Mouse (Mus musculus) 416B (cell line): ENCODE measurements around the gene Pnpo.

Experiments used
- DNase-seq: peaks from one replicate; pipeline ENCODE4 v3.0.0; 2011; ENCODE audit warnings: low read depth

The Pnpo gene

DNA sequence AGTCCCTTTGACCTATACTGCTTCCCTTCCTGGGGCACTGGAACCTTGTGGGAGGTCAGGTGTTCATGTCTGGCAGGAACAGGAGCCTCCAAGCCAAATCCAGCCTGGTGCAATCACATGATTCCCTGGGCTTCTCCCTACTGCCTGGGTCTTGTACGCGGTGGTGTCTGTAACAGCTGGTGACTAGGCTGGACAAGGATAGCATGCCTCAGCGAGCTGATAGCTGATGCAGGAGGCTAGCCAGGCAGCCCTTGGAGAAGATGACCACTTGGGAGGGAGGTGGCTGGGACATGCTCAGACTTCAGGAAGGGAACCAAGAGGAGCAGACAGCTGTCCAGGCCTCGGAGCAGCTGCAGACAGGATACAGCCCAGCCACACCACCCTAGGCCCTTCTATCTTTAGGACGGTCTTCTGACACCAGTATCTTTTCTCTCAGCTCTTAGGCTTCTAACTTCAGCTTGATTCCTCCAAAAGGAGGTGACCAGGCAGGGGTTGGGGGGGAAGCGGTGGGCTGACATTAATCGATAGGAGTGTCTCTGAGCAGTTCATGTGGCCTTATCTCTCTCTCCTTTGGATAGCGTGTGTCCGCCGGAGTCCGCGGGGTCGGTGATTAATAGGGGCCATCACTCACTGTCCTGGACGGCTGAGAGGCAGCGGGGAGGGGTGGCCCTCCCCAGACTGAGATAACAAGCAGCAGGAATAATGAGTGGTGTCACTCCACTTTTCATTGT, 37.2 kb downstream of the Pnpo start:
- no peak for DNase-seq

DNA sequence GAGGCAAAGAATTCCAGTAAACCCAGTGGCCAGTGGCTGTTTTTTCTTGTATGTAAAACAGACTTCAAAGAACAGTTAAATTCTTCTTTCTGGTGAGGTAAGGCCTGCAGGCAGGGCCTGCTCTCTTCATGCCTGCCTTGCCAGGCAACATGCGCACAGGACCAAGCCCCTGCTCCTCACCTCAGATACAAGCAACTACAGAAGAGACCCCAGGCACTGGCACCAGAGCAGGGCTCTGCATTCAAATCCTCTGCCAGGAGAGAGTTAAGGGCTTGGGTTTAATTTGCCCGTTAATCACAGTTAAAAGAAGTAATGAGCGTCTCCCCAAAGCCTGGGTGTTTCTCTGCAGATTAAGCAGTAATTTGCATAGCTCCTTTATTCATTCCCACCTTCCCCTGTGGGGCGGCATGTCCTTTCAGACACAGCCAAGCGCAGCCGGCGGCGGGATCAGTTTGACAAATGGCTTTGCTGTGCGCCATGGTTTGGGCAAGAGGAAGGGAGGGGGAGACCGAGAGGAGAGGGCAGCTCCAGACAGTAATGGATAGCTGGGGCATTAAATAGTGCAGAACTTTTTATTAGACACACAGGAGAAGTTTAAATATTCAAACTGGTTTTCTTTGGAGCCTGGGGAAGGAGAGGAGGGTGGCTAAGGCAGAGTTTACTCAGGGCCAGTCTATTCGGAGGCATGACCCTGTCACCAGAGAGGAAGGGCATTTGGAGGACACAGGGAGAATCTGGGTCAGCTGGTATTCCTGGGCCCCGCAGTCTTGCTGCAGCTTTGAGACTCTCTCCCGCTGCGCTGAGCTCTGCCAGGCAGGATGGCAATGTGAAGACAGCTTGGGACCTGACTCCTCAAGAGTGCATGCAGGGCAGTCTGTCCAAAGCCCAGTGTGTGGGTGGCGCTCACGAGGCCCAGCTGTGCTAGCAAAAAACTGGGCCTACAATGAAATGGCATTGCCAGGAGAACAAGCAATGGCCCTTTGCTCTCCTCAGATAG, 40.8 kb downstream of the Pnpo start:
- DNase-seq: no peak

- DNase-seq: no peak
Observed at GRCm38 (mm10) chr11:96901332-96901731, 42.5 kb downstream of the Pnpo start.

- no peak for DNase-seq
Observed at GRCm38 (mm10) chr11:96899449-96900306, 44.1 kb downstream of the Pnpo start.

GRCm38 (mm10) chr11:96895886-96896285, 47.9 kb downstream of the Pnpo start:
- DNase-seq: peak; percentile 56

DNA sequence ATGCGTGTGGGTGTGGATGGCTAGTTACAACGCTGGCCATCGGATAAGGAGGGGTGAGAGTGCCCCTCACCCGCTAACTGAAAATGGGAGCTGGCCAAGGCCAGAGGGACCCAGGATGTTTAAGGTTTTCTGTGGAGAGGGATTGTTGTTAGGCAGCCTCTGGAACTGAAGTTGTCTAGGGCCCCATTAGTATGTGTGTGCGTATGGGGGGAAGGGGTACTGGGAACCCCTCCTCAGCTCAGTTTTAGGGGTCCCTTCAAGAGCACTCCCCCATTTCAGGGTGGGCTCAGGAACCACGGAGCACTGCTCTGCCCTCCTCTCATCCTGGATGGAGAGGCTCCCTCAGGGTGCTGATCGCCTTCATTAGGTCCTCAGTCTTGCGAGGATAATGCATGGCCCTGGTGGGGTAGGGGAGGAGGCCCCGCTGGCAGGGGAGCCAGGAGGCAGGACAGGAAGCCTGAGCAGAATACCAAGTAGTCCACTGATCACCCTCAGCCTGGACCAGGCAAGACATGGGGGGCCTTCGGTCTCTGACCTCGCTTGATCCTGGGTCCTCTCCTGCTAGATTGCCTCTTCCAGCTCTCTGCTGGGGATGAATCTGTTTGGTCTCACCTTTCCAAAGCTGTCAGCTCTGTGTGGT, 50.5 kb downstream of the Pnpo start:
- no peak for DNase-seq

DNA sequence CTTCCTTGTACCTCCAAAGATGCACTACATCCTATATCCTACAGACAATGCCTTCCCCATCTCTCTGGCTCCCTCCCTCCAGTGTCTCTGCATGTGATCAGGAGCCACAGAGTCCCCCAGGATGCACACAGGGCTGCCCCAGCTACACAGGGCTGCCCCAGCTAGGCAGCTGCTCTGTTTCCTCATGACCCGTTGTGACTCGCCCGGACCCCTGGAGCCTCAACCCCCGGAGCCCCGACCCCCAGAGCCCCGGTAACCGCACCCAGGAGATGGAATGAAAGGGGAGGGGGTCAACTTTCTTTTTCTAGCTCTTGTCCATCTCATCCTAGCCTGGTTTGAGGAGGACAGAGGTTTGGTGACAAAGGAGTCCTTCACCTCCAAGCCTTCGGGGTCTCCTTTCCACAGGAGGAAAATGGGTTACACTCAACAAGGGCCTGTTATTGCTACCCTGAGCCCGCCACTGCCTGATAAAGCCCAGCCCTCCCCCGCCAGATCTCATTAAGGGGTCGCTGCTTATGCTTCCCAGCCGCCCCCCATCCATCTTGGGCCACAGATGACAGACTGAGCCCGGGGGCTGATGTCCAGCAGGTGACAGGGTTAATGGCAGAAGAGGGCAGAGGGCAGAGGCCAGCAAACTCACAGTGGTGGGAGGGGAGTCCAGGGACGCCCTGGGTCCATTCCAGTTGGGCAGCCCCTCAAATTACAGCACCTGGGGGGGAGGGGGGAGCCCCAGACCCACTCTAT, 51.8 kb downstream of the Pnpo start:
- DNase-seq: no peak
